Mouse (Mus musculus): ENCODE data around the gene Fkbp1a. TPM values are rescaled to one million over a fixed set of nuclear protein-coding genes. Genes with fewer than 3 reads are reported as not detected.
A peak's percentile ranks its signal among the peaks of the same experiment; 100 is the strongest.

Fkbp1a gene
- 76.7 and 97.9 TPM in 2 replicates for polyA plus RNA-seq (2012; rRNA removed)

DNA sequence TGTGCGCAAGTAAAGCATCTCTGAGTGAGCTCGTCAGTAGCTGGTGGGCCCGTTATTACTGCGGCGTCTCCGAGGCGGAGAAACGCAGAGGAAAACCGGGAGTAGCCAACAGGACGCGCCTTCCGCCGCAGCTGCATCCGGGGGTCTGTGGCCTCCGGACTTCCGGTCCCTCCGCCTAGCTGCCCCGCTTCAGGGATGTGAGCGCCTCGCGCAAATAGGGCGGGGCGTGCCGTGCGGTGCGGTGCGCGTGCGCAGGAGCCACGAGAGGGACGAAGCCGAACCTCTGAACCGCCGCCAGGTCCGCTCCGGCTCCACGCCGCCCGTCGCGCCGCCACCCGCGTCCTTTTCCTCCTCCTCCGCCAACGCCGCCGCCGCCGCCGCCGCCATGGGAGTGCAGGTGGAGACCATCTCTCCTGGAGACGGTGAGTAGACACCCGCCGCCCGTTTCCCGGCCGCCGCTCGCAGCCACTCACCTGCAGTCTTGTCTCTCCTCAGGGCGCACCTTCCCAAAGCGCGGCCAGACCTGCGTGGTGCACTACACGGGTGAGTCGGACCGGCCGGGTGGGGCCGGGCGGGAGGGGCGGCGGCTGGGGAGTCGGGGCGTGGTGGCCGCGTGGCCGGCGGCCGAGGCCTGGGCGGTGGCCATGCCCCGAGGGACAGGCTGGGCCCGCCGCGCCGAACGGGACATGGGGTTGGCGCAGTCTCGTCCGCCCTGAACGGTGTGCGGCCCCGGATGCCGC, at the start of gene Fkbp1a:
Fkbp1a (plus strand) TSS at position 161 of the 740 bp plus-strand sequence.
- DNase-seq: peak; percentile 98
- WGBS: under 1% methylated on average over 86 of the region's 93 CpGs
- no peaks in the 10 kb centered on the region for H3K27me3 ChIP-seq (replicated peaks; ENCODE audit: control insufficient read depth, insufficient read depth, low read length)
- peak within 1 kb of the TSS; percentile 96 for H3K27ac ChIP-seq (ENCODE audit: insufficient read depth, low read depth, low read length)
- TF ChIP-seq CTCF (conservative IDR thresholded peaks at IDR 0.05; ENCODE audit: insufficient read depth, insufficient read length, low read depth, low read length) (no peak), POLR2A (IDR thresholded peaks at IDR 0.05; ENCODE audit: low read depth, low read length) (peak; percentile 86)
- H3K4me1 ChIP-seq (ENCODE audit: control insufficient read depth, insufficient read depth, low read length): peaks cover 17% of the 10 kb centered on the region
- peak within 1 kb of the TSS; percentile 81 for H3K4me3 ChIP-seq (ENCODE audit: insufficient read depth, low read depth, low read length)
- H3K36me3 ChIP-seq (ENCODE audit: control insufficient read depth, insufficient read depth, low read length): no peaks in the 10 kb centered on the region

GRCm38 (mm10) chr2:151494035-151494803, 48.1 kb upstream of the Fkbp1a start, which contains the start of gene Nsfl1c:
Nsfl1c (plus strand) TSS chr2:151494182.
- H3K4me1 ChIP-seq (ENCODE audit: control insufficient read depth, insufficient read depth, low read length): peaks cover 7% of the 10 kb centered on the region
- H3K27ac ChIP-seq (ENCODE audit: insufficient read depth, low read depth, low read length): peak within 1 kb of the TSS; percentile 14; the same call in 1 of the 2 replicates
- no peaks in the 10 kb centered on the region for H3K36me3 ChIP-seq (ENCODE audit: control insufficient read depth, insufficient read depth, low read length)
- TF ChIP-seq CTCF (conservative IDR thresholded peaks at IDR 0.05; ENCODE audit: insufficient read depth, insufficient read length, low read depth, low read length) (peak; percentile 89), POLR2A (IDR thresholded peaks at IDR 0.05; ENCODE audit: low read depth, low read length) (peak; percentile 81)
- peak within 1 kb of the TSS; percentile 83 for H3K4me3 ChIP-seq (ENCODE audit: insufficient read depth, low read depth, low read length)
- no peaks in the 10 kb centered on the region for H3K27me3 ChIP-seq (replicated peaks; ENCODE audit: control insufficient read depth, insufficient read depth, low read length)
- peak; percentile 96 for DNase-seq
- WGBS: under 1% methylated on average over 73 of the region's 73 CpGs

- TF ChIP-seq POLR2A (IDR thresholded peaks at IDR 0.05; ENCODE audit: low read depth, low read length) (no peak), CTCF (conservative IDR thresholded peaks at IDR 0.05; ENCODE audit: insufficient read depth, insufficient read length, low read depth, low read length) (no peak)
- no peak overlapping the region for H3K27ac ChIP-seq (ENCODE audit: insufficient read depth, low read depth, low read length)
- H3K4me1 ChIP-seq (ENCODE audit: control insufficient read depth, insufficient read depth, low read length): peaks cover 7% of the 10 kb centered on the region
- H3K36me3 ChIP-seq (ENCODE audit: control insufficient read depth, insufficient read depth, low read length): peaks cover 8% of the 10 kb centered on the region
- H3K4me3 ChIP-seq (ENCODE audit: insufficient read depth, low read depth, low read length): no peak overlapping the region
- DNase-seq: peak; percentile 26
- WGBS: 45% methylated on average over 3 of the region's 3 CpGs
- no peaks in the 10 kb centered on the region for H3K27me3 ChIP-seq (replicated peaks; ENCODE audit: control insufficient read depth, insufficient read depth, low read length)
Measured at GRCm38 (mm10) chr2:151498358-151498757, 43.9 kb upstream of the Fkbp1a start.

GRCm38 (mm10) chr2:151500442-151501007, 41.8 kb upstream of the Fkbp1a start:
- WGBS: 92% methylated on average over 6 of the region's 6 CpGs
- H3K36me3 ChIP-seq (ENCODE audit: control insufficient read depth, insufficient read depth, low read length): peaks cover 14% of the 10 kb centered on the region

DNA sequence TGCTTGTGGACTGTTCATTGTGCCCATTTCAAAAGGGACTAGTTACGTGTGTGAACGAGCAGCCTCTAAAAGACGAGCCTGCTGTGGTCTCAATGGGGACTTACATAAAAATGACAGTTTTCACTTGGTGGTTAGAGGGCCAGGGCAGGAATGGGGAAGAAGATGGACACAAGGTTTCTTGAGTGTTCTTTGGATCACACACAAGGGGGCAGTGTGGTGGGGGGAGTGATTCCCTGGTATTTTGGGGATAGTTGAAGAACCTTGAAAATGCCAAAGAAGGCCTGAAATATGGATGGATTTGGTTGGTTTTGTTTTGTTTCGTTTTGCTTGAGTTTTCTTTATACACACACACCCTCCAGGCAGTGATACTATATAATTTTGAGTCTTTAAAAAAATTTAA, 38.1 kb upstream of the Fkbp1a start:
- TF ChIP-seq POLR2A (IDR thresholded peaks at IDR 0.05; ENCODE audit: low read depth, low read length) (no peak), CTCF (conservative IDR thresholded peaks at IDR 0.05; ENCODE audit: insufficient read depth, insufficient read length, low read depth, low read length) (no peak)
- Histone ChIP-seq H3K27me3 (replicated peaks; ENCODE audit: control insufficient read depth, insufficient read depth, low read length) (no peaks in the 10 kb centered on the region), H3K4me1 (ENCODE audit: control insufficient read depth, insufficient read depth, low read length) (no peaks in the 10 kb centered on the region), H3K4me3 (ENCODE audit: insufficient read depth, low read depth, low read length) (no peak overlapping the region), H3K36me3 (ENCODE audit: control insufficient read depth, insufficient read depth, low read length) (peaks cover 19% of the 10 kb centered on the region), H3K27ac (ENCODE audit: insufficient read depth, low read depth, low read length) (no peak overlapping the region)
- 86% methylated on average over 4 of the region's 4 CpGs for WGBS
- DNase-seq: no peak

More at GRCm38 (mm10) chr2:151500442-151501007, 41.8 kb upstream of the Fkbp1a start:
- TF ChIP-seq CTCF (conservative IDR thresholded peaks at IDR 0.05; ENCODE audit: insufficient read depth, insufficient read length, low read depth, low read length) (no peak), POLR2A (IDR thresholded peaks at IDR 0.05; ENCODE audit: low read depth, low read length) (no peak)
- Histone ChIP-seq H3K27ac (ENCODE audit: insufficient read depth, low read depth, low read length) (no peak overlapping the region), H3K4me1 (ENCODE audit: control insufficient read depth, insufficient read depth, low read length) (peaks cover 7% of the 10 kb centered on the region), H3K27me3 (replicated peaks; ENCODE audit: control insufficient read depth, insufficient read depth, low read length) (no peaks in the 10 kb centered on the region), H3K4me3 (ENCODE audit: insufficient read depth, low read depth, low read length) (no peak overlapping the region)
- no peak for DNase-seq

- Histone ChIP-seq H3K27me3 (replicated peaks; ENCODE audit: control insufficient read depth, insufficient read depth, low read length) (no peaks in the 10 kb centered on the region), H3K4me3 (ENCODE audit: insufficient read depth, low read depth, low read length) (no peak overlapping the region), H3K36me3 (ENCODE audit: control insufficient read depth, insufficient read depth, low read length) (peaks cover 9% of the 10 kb centered on the region), H3K4me1 (ENCODE audit: control insufficient read depth, insufficient read depth, low read length) (no peaks in the 10 kb centered on the region), H3K27ac (ENCODE audit: insufficient read depth, low read depth, low read length) (no peak overlapping the region)
- peak; percentile 70 for DNase-seq
- TF ChIP-seq CTCF (conservative IDR thresholded peaks at IDR 0.05; ENCODE audit: insufficient read depth, insufficient read length, low read depth, low read length) (no peak), POLR2A (IDR thresholded peaks at IDR 0.05; ENCODE audit: low read depth, low read length) (no peak)
Measured at GRCm38 (mm10) chr2:151512199-151512598, 30.1 kb upstream of the Fkbp1a start.
